Mouse (Mus musculus): ENCODE measurements around the gene Acadm.
A peak's percentile ranks its signal among the peaks of the same experiment; 100 is the strongest.

Gene Acadm

GRCm38 (mm10) chr3:153897216-153897615 is 47.2 kb downstream of the Acadm start:
- peak; percentile 37 for DNase-seq

GRCm38 (mm10) chr3:153895454-153895853 is 49.0 kb downstream of the Acadm start:
- DNase-seq = peak; percentile 84

- no peak for DNase-seq
These were observed 55.1 kb downstream of the Acadm start for GRCm38 (mm10) chr3:153889188-153889781.

GRCm38 (mm10) chr3:153888141-153888540 is 56.3 kb downstream of the Acadm start:
- no peak for DNase-seq

DNA sequence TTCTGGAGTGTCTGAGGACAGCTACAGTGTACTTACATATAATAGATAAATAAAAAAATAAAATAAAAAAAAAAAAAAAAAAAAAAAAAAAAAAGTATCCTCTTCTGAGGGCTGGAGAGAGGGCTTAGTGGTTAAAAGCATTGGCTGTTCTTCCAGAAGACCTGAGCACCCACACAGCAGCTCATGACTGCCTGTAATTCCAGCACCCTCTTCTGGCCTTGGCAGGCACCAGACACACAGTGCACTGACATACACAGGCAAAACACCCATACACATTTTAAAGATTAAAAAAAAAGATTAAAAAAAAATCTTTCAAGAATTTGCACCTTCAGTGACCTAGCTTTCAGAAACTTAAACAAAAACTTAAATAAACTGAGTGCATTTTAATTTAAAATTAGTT is 58.1 kb downstream of the Acadm start:
- no peak for DNase-seq

Measured in thymus, postnatal 25 days (tissue).